Mouse (Mus musculus): ENCODE data around the gene Tas2r126. TPM values are rescaled to one million over a fixed set of nuclear protein-coding genes. Genes with fewer than 3 reads are reported as not detected.
"Not testable (repeated sequence)": the region's sequence is repeated elsewhere in the genome, so short reads cannot be mapped to it uniquely, and the experiment has no call there.

The Tas2r126 gene
- polyA plus RNA-seq, 1 experiment from 2014 or later = not detected

DNA sequence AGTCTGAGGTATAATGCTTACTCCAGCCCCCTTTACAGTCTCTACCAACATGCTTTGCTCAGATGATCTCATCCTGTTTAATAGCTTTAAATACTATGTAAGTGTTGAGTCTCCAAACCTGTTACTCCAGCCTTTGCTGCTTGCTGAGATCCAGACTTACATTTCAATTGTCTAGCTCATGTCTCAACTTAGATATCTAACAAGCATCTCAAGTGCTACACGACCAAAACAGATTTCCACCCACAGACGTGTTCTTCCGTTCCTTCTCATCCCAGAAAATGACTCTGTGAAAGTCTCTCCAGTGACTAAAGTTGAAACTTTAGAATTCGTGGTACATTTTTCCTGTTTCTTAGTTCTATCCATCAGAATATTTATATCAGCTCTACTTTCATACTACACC, 8.0 kb upstream of the Tas2r126 start:
- ATAC-seq (replicated peaks; ENCODE audit: low FRiP score) = no peak
- Histone ChIP-seq H3K4me3 (replicated peaks) (no peak overlapping the region), H3K9ac (no peak overlapping the region), H3K4me2 (no peak overlapping the region), H3K36me3 (no peaks in the 10 kb centered on the region), H3K27ac (no peak overlapping the region), H3K9me3 (replicated peaks) (no peaks in the 10 kb centered on the region), H3K27me3 (no peaks in the 10 kb centered on the region), H3K4me1 (no peaks in the 10 kb centered on the region)
- 85% methylated on average over 4 of the region's 4 CpGs for WGBS

DNA sequence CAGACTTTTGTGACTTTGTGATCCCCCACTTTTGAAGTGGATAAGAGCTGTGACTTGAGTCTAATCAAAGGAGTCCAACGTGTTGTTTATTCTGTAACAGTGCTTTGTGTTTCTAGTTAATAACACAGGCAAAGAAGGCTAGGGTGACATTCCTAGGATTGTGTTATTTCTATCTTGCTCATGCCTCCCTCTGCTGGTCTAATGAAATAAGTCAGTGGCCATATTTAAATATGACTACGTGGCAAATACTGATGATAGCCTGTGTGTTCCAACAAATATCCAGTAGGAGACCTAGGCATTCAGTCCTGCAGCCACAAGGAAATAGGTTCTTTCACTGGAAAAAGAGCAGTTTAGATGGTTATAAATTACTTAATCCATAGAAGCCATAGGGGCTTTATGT, 781 bp upstream of the Tas2r126 start:
- Histone ChIP-seq H3K9me3 (replicated peaks) (no peaks in the 10 kb centered on the region), H3K4me2 (no peak overlapping the region), H3K4me3 (replicated peaks) (no peak overlapping the region), H3K36me3 (no peaks in the 10 kb centered on the region), H3K4me1 (no peaks in the 10 kb centered on the region), H3K27me3 (no peaks in the 10 kb centered on the region), H3K9ac (no peak overlapping the region), H3K27ac (no peak overlapping the region)
- WGBS = 65% methylated on average over 2 of the region's 2 CpGs
- no peak for ATAC-seq (replicated peaks; ENCODE audit: low FRiP score)

DNA sequence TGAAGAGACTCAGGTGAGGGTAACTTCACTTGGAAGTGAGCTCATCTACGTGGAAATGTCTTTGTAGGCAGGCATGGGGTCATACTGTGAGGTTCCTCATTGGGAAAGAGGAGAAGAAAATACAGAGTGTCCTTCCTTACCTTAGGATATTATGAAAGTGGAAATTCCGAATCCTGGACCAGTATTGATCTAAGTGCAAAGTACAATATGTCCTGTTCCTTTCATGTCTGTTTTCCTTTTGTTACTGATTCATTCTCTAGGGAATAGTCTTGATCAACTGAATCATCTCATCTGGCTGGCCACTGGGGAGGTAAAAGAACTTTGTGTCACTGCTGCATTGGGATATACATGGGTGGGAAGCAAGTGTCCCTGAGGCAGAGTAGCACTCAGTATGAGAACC, 1.2 kb downstream of the Tas2r126 start:
- WGBS = 71% methylated on average over 2 of the region's 2 CpGs
- Histone ChIP-seq H3K9ac (no peak overlapping the region), H3K9me3 (replicated peaks) (no peaks in the 10 kb centered on the region), H3K4me2 (no peak overlapping the region), H3K4me1 (no peaks in the 10 kb centered on the region), H3K27me3 (no peaks in the 10 kb centered on the region), H3K27ac (no peak overlapping the region), H3K4me3 (replicated peaks) (no peak overlapping the region), H3K36me3 (no peaks in the 10 kb centered on the region)
- ATAC-seq (replicated peaks; ENCODE audit: low FRiP score) = no peak

DNA sequence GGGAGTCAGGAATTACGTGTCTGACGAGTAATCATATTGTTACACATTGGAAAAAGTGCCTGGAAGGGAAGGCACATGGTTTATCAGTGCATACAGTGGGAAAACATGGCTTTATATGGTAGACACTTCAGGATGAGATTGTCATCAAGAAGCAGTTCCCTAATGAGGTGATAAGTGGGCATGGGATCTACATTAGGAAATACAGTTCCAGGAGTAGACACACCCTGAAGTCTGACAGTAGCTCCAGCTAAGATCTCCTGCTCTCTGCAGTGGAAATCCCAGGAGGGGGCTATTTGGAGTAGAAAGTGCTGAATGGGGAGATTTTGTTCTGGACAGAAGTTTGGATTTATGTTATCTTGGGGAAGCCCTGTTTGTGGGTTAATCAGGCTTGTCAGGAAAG, 7.1 kb downstream of the Tas2r126 start:
- 70% methylated on average over 2 of the region's 2 CpGs for WGBS
- no peak overlapping the region for H3K27ac ChIP-seq
- H3K4me2 ChIP-seq = no peak overlapping the region
- no peak overlapping the region for H3K9ac ChIP-seq
- H3K4me1 ChIP-seq = no peaks in the 10 kb centered on the region
- no peaks in the 10 kb centered on the region for H3K36me3 ChIP-seq
- ATAC-seq (replicated peaks; ENCODE audit: low FRiP score) = no peak
- H3K4me3 ChIP-seq (replicated peaks) = no peak overlapping the region
- H3K27me3 ChIP-seq = no peaks in the 10 kb centered on the region
- H3K9me3 ChIP-seq (replicated peaks) = no peaks in the 10 kb centered on the region

DNA sequence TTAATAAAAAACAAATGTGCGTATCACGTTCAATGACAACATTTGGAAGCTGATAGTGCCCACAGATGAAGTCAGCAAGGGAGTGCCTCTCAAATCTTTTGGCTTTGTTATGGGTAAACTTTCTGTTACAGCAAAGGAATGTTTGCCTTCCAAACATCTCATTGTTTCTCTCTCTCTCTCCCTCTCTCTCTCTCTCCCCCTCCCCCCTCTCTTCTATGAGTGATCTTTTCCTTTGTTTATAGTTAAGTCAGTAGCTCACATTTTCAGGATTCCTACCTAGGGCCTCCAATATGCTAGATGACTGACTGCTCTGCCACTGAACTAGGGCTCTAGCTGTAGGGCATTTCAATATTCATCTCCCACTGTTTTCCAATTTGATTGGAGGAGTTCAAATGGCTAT, 10.2 kb downstream of the Tas2r126 start:
- ATAC-seq (replicated peaks; ENCODE audit: low FRiP score) = no peak

DNA sequence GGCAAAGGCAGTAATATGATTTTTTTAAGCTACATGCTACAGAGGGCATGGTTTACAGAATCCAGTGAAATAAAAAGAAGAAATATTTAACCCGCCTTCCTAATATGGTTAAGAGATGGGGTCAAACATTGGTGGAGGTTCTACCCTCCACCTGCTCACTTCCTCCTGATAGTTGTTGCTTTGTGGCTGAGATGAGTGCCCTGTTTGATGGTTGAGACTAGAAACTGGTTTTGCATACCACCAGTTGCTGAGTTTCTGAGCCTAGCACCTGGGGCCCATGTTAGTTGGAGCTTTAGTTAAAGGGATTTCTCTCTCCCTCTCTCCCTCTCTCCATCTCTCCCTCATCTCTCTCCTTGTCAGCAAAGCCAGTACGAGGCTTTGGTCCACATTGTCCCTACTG, 13.0 kb downstream of the Tas2r126 start:
- H3K9ac ChIP-seq = no peak overlapping the region
- H3K27ac ChIP-seq = no peak overlapping the region
- H3K9me3 ChIP-seq (replicated peaks) = no peaks in the 10 kb centered on the region
- no peaks in the 10 kb centered on the region for H3K4me1 ChIP-seq
- no peaks in the 10 kb centered on the region for H3K27me3 ChIP-seq
- H3K36me3 ChIP-seq = no peaks in the 10 kb centered on the region
- no peak overlapping the region for H3K4me2 ChIP-seq
- no peak overlapping the region for H3K4me3 ChIP-seq (replicated peaks)
- 83% methylated on average over 2 of the region's 2 CpGs for WGBS
- no peak for ATAC-seq (replicated peaks; ENCODE audit: low FRiP score)

More for the DNA sequence above, 10.2 kb downstream of the Tas2r126 start:
- H3K27ac ChIP-seq = no peak overlapping the region
- H3K4me3 ChIP-seq (replicated peaks) = no peak overlapping the region
- H3K27me3 ChIP-seq = no peaks in the 10 kb centered on the region
- no peaks in the 10 kb centered on the region for H3K4me1 ChIP-seq
- H3K36me3 ChIP-seq = no peaks in the 10 kb centered on the region
- WGBS = 74% methylated on average over 2 of the region's 2 CpGs
- H3K9me3 ChIP-seq (replicated peaks) = no peaks in the 10 kb centered on the region
- no peak overlapping the region for H3K9ac ChIP-seq
- no peak overlapping the region for H3K4me2 ChIP-seq

DNA sequence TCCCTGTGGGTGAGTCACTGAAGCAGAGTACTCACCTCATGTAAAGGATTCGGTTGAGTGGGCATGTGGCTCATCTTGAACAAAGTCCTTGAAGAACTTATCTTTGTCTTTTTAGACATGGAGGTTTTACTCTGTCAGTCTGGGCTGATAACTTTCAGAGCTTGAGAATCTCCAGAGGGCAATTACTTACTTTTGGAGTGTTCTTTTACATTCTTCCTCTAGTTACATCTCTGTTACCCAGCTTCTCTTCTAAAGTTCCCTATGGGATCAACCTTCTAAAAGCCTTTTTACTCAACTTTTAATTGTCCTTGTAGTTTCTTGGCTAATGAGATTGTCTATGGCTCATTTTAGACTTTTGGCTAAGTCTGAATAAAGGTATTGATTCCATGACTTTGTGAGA, 30.8 kb downstream of the Tas2r126 start, which contains the start of gene Olfr458:
Gene Olfr458, minus strand, starts transcription at position 101 of the 400 bp plus-strand sequence.
- Histone ChIP-seq H3K9ac (no peak within 1 kb of the TSS), H3K27ac (no peak within 1 kb of the TSS), H3K4me3 (replicated peaks) (no peak within 1 kb of the TSS), H3K36me3 (no peaks in the 10 kb centered on the region), H3K4me1 (no peaks in the 10 kb centered on the region), H3K4me2 (no peak within 1 kb of the TSS), H3K27me3 (no peaks in the 10 kb centered on the region), H3K9me3 (replicated peaks) (no peaks in the 10 kb centered on the region)
- ATAC-seq (replicated peaks; ENCODE audit: low FRiP score) = no peak
- WGBS = 80% methylated on average over 1 of the region's 1 CpGs

DNA sequence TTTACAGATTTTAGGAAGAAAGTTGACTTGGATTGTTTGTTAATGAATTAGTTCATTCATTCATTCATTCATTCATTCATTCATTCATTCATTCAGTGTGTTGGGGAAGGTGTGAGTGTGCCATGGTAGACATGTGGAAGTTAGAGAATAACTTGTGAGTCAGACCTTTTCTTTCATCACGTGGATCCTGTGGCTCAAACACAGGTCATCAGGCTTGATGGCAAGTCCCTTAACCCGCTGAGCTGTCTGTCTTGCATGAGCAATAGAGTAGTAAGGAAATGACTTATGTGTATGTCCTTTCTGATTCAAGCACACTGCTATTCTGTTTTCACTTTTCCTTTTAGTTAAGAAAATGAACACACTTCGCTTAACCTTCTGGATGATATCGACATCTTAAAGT, 36.2 kb downstream of the Tas2r126 start:
- 81% methylated on average over 4 of the region's 4 CpGs for WGBS
- H3K9me3 ChIP-seq (replicated peaks) = no peaks in the 10 kb centered on the region
- no peak for ATAC-seq (replicated peaks; ENCODE audit: low FRiP score)
- H3K4me2 ChIP-seq = no peak overlapping the region
- H3K27me3 ChIP-seq = no peaks in the 10 kb centered on the region
- H3K36me3 ChIP-seq = no peaks in the 10 kb centered on the region
- no peak overlapping the region for H3K27ac ChIP-seq
- no peak overlapping the region for H3K4me3 ChIP-seq (replicated peaks)
- H3K4me1 ChIP-seq = no peaks in the 10 kb centered on the region
- no peak overlapping the region for H3K9ac ChIP-seq

DNA sequence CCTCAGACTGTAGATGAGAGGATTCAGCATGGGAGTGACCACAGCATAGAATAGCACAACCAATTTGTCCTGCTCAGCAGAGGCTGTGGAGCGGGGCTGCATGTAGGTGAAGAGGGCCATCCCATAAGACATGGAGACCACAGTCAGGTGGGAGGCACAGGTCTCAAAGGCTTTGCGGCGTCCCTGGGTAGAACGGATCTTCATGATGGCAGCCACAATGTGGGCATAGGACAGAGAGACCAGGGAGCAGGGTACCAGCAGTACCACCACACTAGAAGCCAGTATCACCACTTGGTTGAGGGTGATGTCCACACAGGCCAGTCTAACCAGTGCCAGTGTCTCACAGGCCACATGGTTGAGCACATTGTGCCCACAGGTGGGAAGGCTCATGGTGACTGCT, 37.0 kb downstream of the Tas2r126 start:
- not testable (repeated sequence) for H3K4me2 ChIP-seq; H3K36me3 ChIP-seq; H3K27ac ChIP-seq; H3K4me1 ChIP-seq; H3K27me3 ChIP-seq; H3K9me3 ChIP-seq (replicated peaks); ATAC-seq (replicated peaks; ENCODE audit: low FRiP score); H3K4me3 ChIP-seq (replicated peaks); H3K9ac ChIP-seq
- WGBS = 94% methylated on average over 4 of the region's 4 CpGs

DNA sequence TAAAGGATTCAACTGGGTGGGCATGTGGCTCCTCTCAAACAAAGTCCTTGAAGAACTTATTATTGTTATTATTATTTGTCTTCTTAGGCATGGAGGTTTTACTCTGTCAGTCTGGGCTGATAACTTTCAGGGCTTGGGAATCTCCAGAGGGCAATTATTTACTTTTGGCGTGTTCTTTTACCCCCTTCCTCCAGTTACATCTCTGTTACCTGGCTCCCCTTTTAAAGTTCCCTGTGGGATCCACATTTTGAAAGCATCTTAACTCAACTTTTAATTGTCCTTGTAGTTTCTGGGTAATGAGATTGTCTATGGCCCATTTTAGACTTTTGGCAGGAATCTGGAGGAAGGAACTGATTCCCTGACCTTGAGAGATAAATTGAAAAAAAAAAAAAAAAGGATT, 41.9 kb downstream of the Tas2r126 start, which contains the start of gene Olfr457:
Gene Olfr457, minus strand, starts transcription at position 101 of the 400 bp plus-strand sequence.
- Histone ChIP-seq H3K4me1 (no peaks in the 10 kb centered on the region), H3K36me3 (no peaks in the 10 kb centered on the region), H3K4me3 (replicated peaks) (no peak within 1 kb of the TSS), H3K9ac (no peak within 1 kb of the TSS), H3K27me3 (no peaks in the 10 kb centered on the region), H3K9me3 (replicated peaks) (no peaks in the 10 kb centered on the region), H3K27ac (no peak within 1 kb of the TSS), H3K4me2 (no peak within 1 kb of the TSS)
- no peak for ATAC-seq (replicated peaks; ENCODE audit: low FRiP score)
- WGBS = 74% methylated on average over 1 of the region's 1 CpGs

DNA sequence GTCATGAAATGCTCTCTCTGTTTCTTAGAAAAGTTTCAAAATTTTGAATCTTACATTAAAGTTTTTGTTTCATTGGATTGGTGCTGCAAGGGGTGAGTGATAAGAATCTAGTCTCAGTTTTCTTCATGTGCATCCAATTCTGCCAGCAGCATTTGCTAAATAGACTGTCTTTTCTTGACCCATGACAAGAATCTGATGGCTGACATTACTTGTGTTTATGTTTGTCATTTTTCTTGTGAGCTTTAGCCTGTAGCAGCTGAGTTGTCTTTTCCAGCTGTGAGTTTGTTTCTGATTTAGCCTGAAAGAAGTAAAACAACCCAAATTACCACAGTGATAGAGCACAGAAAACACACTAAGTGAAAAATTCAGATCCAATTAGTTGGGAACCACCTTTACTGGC, 50.3 kb downstream of the Tas2r126 start:
- Histone ChIP-seq H3K27me3 (no peaks in the 10 kb centered on the region), H3K4me3 (replicated peaks) (no peak overlapping the region), H3K9me3 (replicated peaks) (no peaks in the 10 kb centered on the region), H3K36me3 (no peaks in the 10 kb centered on the region), H3K4me2 (no peak overlapping the region), H3K9ac (no peak overlapping the region), H3K27ac (no peak overlapping the region), H3K4me1 (no peaks in the 10 kb centered on the region)
- ATAC-seq (replicated peaks; ENCODE audit: low FRiP score) = no peak

All from kidney, embryonic 15.5 days (tissue).